Mouse (Mus musculus) thymus, adult 2 months (tissue): ENCODE measurements around the gene Metrn.

Experiments
- CTCF ChIP-seq: fragments of 200-500 bp; IDR thresholded peaks from 2 replicates; pipeline ENCODE4 v1.5.1; 2012; ENCODE audit warnings: mild to moderate bottlenecking, control low read depth, low read length, moderate library complexity, borderline replicate concordance; ENCODE audit not compliant: control insufficient read depth, poor library complexity, insufficient read depth; ENCODE audit errors: extremely low read depth
- POLR2A ChIP-seq: fragments of 200-500 bp; IDR thresholded peaks from 2 replicates; pipeline ENCODE4 v1.6.1; 2012; ENCODE audit warnings: mild to moderate bottlenecking, low read length, control low read depth, moderate library complexity; ENCODE audit not compliant: control insufficient read depth, poor library complexity, insufficient read depth; ENCODE audit errors: extremely low read depth

- TF ChIP-seq CTCF (no peak), POLR2A (no peak)
These were observed 46.2 kb upstream of the Metrn start for GRCm38 (mm10) chr17:25843122-25843521.
